Mouse (Mus musculus) urinary bladder, adult 2 months (tissue): Measurements from ENCODE around the gene Sec22c. TPM values are rescaled to one million over a fixed set of nuclear protein-coding genes. Genes with fewer than 3 reads are reported as not detected.

Experiments used
- DNase-seq: peaks from one replicate; pipeline ENCODE4 v3.0.0; 2022; ENCODE audit warnings: low spot score
- polyA plus RNA-seq: library from polyadenylated mRNA; depleted of rRNA; stranded (reverse); fragments of >200 nt; gene quantifications from 2 replicates; pipeline ENCODE4 v1.2.3, GENCODE M21; 2012; rRNA removed

The Sec22c gene
- polyA plus RNA-seq = 4.3 and 5.0 TPM in 2 replicates

- DNase-seq = peak; percentile 88
Observed at GRCm38 (mm10) chr9:121704646-121705625, at the start of gene Sec22c. TSS of gene Sec22c (minus strand) at chr9:121705490.

DNA sequence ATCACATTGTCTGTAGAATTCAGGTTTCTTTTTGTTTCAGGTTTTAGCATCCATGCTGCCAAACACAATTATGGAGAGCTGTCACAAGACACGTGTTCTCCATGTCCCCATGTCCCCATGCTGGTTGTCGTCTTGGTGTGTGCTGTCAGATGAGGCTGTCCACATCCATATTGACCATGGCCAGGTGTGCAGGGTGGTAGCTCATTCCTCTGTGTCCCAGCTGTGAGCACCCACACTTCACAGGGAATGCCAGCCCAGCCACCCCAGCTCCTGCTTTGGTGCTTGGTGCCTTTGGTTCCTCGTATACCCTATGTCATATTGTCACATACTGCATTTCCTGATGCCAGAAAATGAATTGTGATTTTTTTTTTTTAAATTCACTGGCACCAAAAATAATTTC, 49.3 kb upstream of the Sec22c start:
- DNase-seq = no peak

- DNase-seq = no peak
Observed at GRCm38 (mm10) chr9:121752774-121753173, 47.5 kb upstream of the Sec22c start.

DNA sequence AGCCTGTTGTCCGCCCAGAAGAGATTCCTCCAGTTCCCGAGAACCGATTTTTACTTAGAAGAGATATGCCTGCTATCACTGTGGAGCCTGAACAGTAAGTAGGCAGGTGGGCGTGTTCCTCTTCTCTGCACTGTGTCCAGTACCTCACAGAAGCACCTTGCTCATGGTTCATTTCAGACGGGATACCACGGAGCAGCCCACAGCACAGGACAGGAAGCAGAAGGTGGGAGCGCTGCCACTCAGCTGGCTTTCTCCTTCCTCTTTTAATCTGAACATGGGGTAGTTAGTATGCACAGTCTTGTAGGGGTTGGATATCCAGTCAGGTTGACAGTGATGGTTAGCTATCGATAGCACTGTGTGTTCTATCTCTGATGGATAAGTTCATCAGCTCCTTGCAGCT, 38.8 kb upstream of the Sec22c start:
- DNase-seq = no peak

- no peak for DNase-seq
Observed at GRCm38 (mm10) chr9:121741168-121741567, 35.9 kb upstream of the Sec22c start.

DNA sequence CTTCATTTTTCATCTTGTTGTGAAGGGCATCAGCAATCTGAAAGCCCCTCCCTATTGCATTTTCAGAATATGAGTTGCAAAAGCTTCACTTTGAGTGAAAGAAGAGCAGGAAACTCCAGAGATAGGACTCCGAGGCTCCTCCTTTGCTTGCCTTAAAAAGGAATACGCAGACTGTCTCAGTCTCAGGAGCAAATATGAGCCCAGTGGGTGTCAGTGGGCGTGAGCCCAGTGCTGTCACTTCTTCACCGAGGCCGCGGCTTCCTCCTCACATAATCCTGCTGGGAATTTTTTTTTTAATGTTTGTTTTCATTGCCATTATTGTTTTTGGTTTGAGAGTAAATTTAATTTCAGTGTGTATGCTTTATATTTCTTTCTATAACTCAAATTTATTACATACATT, 35.2 kb upstream of the Sec22c start:
- no peak for DNase-seq

DNA sequence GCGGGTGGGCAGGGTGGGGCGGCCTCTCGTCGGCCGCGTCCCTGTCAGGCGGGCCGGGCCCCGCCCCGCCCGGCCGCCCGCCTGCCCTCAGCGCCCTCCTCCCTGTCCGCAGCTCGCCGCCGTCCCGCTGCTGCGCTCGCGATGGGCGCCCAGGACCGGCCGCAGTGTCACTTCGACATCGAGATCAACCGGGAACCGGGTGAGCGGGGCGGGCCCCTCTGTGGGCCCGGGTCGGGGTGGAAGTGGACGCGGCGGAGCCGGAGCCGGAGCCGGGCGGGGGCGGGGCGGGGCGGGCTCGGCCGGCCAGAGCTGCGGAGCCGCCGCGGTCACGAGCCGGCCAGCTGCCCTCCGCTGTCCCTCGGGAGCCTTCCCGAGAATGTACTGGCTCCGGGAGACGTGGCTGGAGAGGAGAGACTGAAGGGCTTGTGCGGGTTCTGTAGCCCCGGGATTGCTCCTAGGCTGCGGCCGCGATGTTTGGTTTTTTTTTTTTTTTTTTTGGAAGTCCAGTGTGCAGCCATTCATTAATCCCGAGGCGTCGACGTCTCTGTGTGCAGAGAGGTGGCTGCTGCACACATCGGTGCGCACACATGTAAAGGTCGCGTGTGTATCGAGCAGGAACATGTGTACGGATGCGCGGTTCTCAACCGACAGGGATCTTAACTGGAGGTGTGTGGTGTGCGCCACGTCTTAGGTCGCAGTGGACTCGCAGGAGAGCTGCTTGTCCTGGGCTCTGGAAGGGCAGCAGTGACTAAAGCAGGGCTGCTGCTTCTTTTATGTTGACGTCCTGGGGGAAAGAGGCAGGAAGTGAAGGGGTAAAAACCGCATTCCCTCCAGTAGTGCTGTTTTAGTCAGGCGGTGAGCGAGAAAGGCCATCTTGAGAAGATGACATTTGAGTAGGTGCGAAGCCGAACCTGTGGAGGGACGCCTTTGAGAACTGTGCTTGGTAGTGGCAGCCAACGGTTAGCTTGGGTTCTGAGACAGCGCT, 14.3 kb upstream of the Sec22c start:
- DNase-seq = no peak

DNA sequence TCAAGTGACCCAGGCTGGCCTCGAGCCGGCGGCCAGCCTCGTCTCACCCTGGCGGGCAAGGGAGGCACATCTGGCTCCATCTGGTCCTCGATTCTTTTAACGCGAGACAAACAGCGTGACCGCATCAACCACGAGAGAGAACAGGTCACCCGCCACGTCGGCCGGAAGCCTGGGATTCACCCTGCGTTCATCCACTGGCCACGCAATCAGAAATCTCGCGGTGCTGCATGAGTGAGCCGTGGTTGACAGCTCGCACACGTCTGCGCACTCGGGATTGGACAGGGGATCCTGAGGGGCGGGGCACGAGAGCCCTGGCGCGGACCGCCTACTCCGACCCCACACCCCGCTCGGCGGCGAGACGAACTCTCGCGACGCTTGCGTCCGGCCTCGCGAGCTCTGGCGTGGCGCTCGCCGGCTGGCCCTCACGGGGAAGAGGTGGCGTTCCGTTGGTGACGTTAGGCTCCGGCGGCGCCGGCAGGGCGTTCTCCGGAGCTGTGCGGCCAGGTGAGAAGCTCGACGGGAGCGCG, 13.6 kb upstream of the Sec22c start, which contains the start of gene Nktr:
TSS of gene Nktr (plus strand) at position 378 of the 527 bp plus-strand sequence.
- peak; percentile 92 for DNase-seq

DNA sequence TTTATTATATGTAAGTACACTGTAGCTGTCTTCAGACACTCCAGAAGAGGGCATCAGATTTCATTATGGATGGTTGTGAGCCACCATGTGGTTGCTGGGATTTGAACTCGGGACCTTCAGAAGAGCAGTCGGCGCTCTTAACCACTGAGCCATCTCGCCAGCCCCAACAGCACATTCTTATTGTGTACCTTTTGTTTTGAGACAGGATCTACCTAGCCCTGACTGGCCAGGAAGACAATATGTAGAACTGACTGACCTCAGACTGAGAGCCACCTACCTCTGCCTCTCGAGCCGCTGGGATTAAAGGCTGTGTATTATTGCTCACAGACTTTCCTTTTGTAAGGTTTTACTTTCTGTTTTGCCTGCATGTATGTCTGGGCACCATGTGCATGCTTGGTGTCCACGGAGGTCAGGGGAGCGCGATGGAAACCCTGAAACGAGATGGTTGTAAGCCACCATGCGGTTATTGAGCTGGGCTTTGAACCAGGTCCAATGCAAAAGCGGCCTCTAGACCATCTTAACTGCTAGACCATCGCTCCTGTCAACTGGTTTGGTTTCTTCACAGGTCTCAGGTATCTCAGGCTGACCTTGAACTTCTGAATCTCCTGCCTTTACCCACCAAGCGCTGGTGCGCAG, 12.9 kb upstream of the Sec22c start:
- DNase-seq = no peak

DNA sequence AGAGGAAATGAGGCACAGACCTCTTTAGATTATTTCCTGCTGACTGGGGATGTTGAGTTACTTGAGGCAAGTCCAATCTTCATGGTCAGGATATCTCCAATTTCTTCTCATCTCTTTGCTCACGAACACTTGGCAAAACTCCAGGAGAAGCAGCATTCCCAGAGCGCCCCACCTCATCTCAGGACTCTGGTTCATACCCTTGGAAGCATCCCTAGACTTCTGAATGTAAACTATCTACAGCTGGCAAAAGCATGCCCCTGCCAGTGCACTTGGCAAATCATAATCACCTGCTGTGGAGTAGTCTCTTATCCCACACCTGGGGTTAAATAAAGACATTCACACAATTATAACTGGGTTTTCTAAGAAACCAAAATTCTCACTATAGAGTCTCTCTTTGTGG, 11.8 kb upstream of the Sec22c start:
- DNase-seq = no peak

GRCm38 (mm10) chr9:121710584-121710975, 5.3 kb upstream of the Sec22c start:
- peak; percentile 63 for DNase-seq

GRCm38 (mm10) chr9:121709898-121710583, 4.8 kb upstream of the Sec22c start, which contains the start of gene Ss18l2:
TSS of gene Ss18l2 (plus strand) at chr9:121710329.
- peak; percentile 75 for DNase-seq

GRCm38 (mm10) chr9:121708506-121709486, 3.5 kb upstream of the Sec22c start:
- no peak for DNase-seq

- no peak for DNase-seq
Observed at GRCm38 (mm10) chr9:121707801-121708200, 2.5 kb upstream of the Sec22c start.

DNA sequence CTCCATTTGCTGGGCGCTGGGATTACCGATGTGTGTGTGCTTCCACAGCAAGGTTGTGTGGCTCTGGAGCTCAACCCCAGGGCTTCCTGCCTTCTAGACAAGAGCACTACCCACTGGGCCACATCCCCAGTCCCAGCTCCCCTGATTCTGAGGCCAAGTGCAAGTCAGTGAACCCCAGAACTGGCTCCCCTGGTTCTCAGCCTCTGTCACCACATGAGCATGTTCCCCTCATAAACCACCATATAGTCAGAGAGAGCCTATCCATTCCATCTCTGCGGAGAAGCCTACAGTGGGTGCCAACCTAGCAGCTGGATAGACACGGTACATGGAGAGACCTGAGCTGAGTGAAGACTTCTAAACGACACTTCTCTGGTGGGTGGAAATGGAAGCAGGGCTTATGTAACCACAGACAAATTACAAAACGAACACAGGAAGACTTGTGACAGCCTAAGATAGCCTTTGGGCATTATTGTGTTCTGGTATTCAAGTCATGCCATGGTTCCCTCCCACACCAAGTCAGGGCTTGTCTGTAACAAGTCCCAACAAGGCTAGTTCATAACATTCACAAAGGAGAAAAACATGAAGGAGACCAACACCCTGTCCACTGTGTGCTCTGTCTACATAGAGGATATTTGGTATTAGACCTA, 862 bp upstream of the Sec22c start:
- no peak for DNase-seq

- DNase-seq = no peak
Observed at GRCm38 (mm10) chr9:121704261-121704645, 1.0 kb downstream of the Sec22c start.

DNA sequence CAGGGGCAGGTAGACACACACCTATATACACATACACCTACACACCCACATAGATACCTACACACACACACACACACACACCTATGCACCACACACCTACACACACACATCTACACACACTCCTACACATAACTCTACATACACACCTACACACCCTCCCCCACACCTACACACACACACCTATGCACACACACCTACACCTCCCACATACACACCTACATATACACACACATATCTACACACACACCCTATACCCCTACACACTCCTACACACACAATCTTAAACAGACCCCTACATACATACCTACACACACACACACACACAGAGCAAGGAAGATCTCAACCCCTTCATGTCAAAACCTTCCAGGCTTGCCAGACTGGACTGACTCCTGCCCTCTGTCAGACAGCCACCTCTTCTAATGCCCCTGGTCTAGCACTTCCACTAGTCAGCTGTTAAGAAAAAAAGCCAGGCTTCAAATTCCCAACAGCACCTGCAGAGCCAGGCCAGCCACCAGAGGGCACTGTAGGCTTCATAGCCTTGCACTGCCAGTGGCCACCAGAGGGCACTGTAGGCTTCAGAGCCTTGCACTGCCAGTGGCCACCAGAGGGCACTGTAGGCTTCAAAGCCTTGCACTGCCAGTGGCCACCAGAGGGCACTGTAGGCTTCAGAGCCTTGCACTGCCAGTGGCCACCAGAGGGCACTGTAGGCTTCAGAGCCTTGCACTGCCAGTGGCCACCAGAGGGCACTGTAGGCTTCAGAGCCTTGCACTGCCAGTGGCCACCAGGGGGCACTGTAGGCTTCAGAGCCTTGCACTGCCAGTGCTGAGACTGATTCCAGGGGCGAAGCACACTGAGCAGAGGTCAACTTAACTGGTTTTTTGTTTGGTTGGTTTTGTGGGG, 7.9 kb downstream of the Sec22c start:
- DNase-seq = peak; percentile 37

GRCm38 (mm10) chr9:121696626-121697025, 8.7 kb downstream of the Sec22c start:
- no peak for DNase-seq
